Mouse (Mus musculus) heart, postnatal 0 days (tissue): Measurements from ENCODE around the gene Spats2l. TPM values are rescaled to one million over a fixed set of nuclear protein-coding genes. Genes with fewer than 3 reads are reported as not detected.

ENCODE experiments used
- ATAC-seq: fragments of 200-750 bp; cut with Nextera tagmentation; 2 replicates; pipeline ENCODE4 v1.8.0; 2017; ENCODE audit warnings: low read depth, moderate number of reproducible peaks, moderate library complexity; ENCODE audit not compliant: insufficient read depth
- DNase-seq: peaks from one replicate; pipeline ENCODE4 v3.0.0-alpha.2; 2016; ENCODE audit warnings: low spot score
- H3K27ac ChIP-seq: fragments of 300-500 bp; sonication (generic); 2 replicates; pipeline ENCODE4 v1.5.1; 2014; ENCODE audit warnings: low read depth, mild to moderate bottlenecking
- H3K27me3 ChIP-seq: fragments of 300-500 bp; sonication (generic); 2 replicates; pipeline ENCODE4 v1.6.1; 2014; ENCODE audit warnings: low read length, mixed read lengths; ENCODE audit not compliant: control insufficient read depth, insufficient read depth
- H3K36me3 ChIP-seq: fragments of 300-500 bp; sonication (generic); replicated peaks from 2 replicates; pipeline ENCODE4 v1.6.1; 2014; ENCODE audit warnings: low read length, mixed read lengths; ENCODE audit not compliant: control insufficient read depth, insufficient read depth
- H3K4me1 ChIP-seq: fragments of 300-500 bp; sonication (generic); 2 replicates; pipeline ENCODE4 v1.6.1; 2014; ENCODE audit warnings: antibody characterized with exemption; ENCODE audit not compliant: control insufficient read depth, insufficient read depth
- H3K4me2 ChIP-seq: fragments of 300-500 bp; sonication (generic); 2 replicates; pipeline ENCODE4 v1.6.1; 2014; ENCODE audit warnings: low read depth, mild to moderate bottlenecking, low read length, moderate library complexity
- H3K4me3 ChIP-seq: fragments of 300-500 bp; sonication (generic); 2 replicates; pipeline ENCODE4 v1.5.1; 2014; ENCODE audit warnings: low read depth, low read length
- H3K9ac ChIP-seq: fragments of 300-500 bp; sonication (generic); replicated peaks from 2 replicates; pipeline ENCODE4 v1.6.1; 2014; ENCODE audit warnings: low read depth, low read length, mixed read lengths
- H3K9me3 ChIP-seq: fragments of 300-500 bp; sonication (generic); replicated peaks from 2 replicates; pipeline ENCODE4 v1.6.1; 2016; ENCODE audit warnings: low read length; ENCODE audit not compliant: control insufficient read depth
- CTCF ChIP-seq: IDR thresholded peaks from 2 replicates; pipeline ENCODE4 v1.5.1; 2016; ENCODE audit warnings: antibody characterized with exemption, control low read depth, low read depth
- EP300 ChIP-seq: IDR thresholded peaks from 2 replicates; pipeline ENCODE4 v1.6.1; 2016; ENCODE audit warnings: antibody characterized with exemption, low read depth
- WGBS: fragments of 180-500 bp; shearing (Covaris S2); extraction: QIAGEN DNeasy Blood & Tissue Kit; methylation state at CpG from one replicate; pipeline ENCODE4 v1.1.7; 2014; 5-methylcytosine and 5-hydroxymethylcytosine counted together
- polyA plus RNA-seq: library from polyadenylated mRNA; unstranded; fragments of >200 nt; fragmentation: Nextera tagmentation; extraction: Ambion mirVana; gene quantifications from 2 replicates; pipeline ENCODE4 v1.2.1, GENCODE M21; 2015
- total RNA-seq: library from RNA; depleted of rRNA; stranded (reverse); fragments of >200 nt; gene quantifications from 2 replicates; pipeline ENCODE4 v1.2.3, GENCODE M21; 2014; ENCODE audit warnings: low replicate concordance

Spats2l gene
- total and polyA plus RNA-seq, 2 experiments from 2014 or later = 12.5 to 48.7 TPM

DNA sequence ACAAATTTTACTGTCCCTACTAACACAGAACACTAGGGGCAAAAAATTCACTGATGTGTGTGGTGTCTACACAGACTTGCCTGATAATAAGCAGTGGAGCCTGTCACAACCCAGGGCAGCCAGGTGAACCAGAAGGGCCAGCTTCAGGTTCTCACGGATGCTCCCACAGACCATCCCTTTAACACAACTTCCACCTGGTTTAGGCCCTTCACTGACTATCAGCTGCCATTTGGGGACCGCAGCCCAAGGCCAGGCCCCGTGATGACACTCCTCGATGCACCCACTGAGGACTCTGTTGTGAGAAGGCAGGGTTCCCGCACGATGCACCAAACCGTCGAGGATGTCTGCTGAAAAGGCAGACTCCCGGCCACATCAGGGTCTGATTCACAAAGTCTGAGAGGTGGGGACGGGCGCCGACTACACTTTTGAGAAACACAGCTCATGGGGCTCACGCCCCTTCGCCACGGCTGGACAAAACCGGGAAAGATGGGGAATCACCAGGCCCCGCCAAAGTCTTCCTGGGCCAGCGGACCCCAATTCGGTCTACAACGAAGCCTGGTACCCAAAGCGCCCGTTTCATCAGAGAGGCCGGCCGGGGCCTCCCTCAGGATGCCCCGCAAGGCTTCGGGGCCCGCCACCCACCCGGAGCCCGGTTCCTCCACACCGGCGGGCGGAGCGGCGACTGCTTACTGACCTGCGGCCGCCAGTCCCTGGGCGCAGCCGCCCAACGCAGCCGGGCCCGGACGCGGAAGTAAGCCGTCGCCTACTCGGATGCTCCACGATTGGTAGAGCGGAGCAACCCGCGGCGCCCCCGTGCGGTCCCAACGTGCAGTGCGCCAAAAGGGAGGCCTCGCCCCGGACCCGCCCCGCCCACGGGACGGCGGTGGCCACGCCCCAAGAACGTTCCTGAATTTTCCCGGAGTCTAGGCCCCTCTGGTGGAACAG lies 195.6 kb downstream of the Spats2l start:
- Histone ChIP-seq H3K9me3 (no peaks in the 10 kb centered on the region), H3K36me3 (peaks cover 16% of the 10 kb centered on the region), H3K4me1 (0 out of 2 replicates have a peak, but pooled peaks cover 6% of the 10 kb centered on the region), H3K4me2 (peak overlapping the region; percentile 73), H3K27me3 (no peaks in the 10 kb centered on the region), H3K27ac (peak overlapping the region; percentile 85), H3K9ac (peak overlapping the region; percentile 88), H3K4me3 (peak overlapping the region; percentile 83)
- ATAC-seq (peak; percentile 97), DNase-seq (peak; percentile 83)
- WGBS = 1% methylated on average over 64 of the region's 65 CpGs
- TF ChIP-seq EP300 (peak; percentile 75), CTCF (peak; percentile 80)

DNA sequence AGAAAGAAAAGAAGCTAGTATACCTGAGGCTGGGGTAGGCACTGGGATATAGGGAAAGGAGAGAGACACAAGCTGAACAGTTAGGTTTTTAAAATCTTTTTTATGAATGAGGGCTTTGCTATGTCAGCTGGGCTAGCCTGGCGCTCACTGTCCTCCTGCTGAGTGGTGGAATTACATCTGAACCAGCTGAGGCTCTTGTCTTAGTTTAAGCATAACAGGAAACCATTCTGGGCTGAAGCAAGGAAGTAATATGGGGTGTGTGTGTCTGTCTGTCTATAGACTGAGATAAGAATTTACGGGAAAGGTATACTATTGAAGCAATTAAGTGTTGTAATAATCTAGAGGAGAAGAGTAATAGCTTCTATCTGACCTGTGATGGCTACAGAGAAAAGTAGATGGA lies 197.6 kb downstream of the Spats2l start:
- Histone ChIP-seq H3K27me3 (no peaks in the 10 kb centered on the region), H3K4me3 (no peak overlapping the region), H3K9me3 (no peaks in the 10 kb centered on the region), H3K4me1 (0 out of 2 replicates have a peak, but pooled peaks cover 6% of the 10 kb centered on the region), H3K27ac (no peak overlapping the region), H3K36me3 (peaks cover 4% of the 10 kb centered on the region), H3K9ac (no peak overlapping the region), H3K4me2 (no peak overlapping the region)
- DNase-seq (no peak), ATAC-seq (no peak)
- WGBS = 60% methylated on average over 2 of the region's 2 CpGs
- TF ChIP-seq CTCF (no peak), EP300 (no peak)

DNA sequence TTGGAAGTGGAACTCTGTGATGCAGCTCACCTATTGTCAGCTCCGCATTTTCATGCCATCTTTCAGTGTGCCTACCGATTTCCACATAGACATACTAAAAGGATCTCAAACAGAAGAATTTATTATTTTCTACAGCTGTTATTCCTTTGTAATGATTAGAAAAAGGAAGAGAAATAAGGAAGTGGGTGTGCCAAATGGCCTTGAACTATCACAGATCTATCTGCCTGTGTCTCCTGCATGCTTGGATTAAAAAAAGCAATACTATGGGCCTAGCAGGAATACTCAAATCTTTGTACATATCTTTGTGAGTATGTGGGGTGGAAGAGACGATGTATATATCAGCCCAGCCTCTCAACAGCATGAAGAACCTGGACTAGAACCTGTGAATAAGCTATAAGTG lies 202.9 kb downstream of the Spats2l start:
- no peak for TF ChIP-seq EP300
- TF ChIP-seq CTCF = no peak
- Histone ChIP-seq H3K4me1 (no peaks in the 10 kb centered on the region), H3K4me2 (no peak overlapping the region), H3K9me3 (no peaks in the 10 kb centered on the region), H3K4me3 (no peak overlapping the region), H3K27ac (no peak overlapping the region), H3K36me3 (no peaks in the 10 kb centered on the region), H3K27me3 (no peaks in the 10 kb centered on the region), H3K9ac (no peak overlapping the region)
- DNase-seq (no peak), ATAC-seq (no peak)
- WGBS = 82% methylated on average over 3 of the region's 3 CpGs

DNA sequence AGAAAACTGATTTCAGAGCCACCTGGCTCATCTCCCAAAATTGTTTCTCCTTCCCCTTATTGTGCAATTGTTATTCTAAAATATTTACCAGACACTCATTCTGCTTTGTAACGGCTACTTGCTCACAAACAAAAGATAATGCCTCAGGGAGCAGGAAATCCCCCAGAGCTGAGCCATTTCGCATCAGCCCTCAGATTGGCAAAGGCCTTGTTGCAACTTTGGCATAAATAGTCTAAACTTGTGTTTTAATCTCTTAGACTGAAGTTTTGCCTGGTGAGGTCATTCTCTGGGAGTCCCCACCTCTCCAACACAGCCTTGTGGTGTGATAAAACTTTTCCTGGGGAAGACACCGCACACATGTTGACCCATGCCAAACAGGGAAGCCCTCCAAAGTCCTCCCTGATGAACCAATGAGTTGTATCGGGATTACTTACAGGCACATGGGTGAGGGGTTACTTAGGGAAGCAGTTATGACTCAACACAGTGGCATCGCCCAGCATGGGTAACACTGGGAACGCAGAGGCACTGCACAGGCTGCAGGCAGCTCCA lies 215.2 kb downstream of the Spats2l start:
- no peaks in the 10 kb centered on the region for H3K4me1 ChIP-seq
- no peak overlapping the region for H3K4me2 ChIP-seq
- ATAC-seq = peak; percentile 63
- H3K36me3 ChIP-seq = no peaks in the 10 kb centered on the region
- DNase-seq = no peak
- H3K27me3 ChIP-seq = no peaks in the 10 kb centered on the region
- TF ChIP-seq EP300 (no peak), CTCF (no peak)
- H3K9ac ChIP-seq = no peak overlapping the region
- H3K4me3 ChIP-seq = no peak overlapping the region
- 40% methylated on average over 6 of the region's 6 CpGs for WGBS
- no peaks in the 10 kb centered on the region for H3K9me3 ChIP-seq
- peak overlapping the region; percentile 31; the same call in 1 of the 2 replicates for H3K27ac ChIP-seq

DNA sequence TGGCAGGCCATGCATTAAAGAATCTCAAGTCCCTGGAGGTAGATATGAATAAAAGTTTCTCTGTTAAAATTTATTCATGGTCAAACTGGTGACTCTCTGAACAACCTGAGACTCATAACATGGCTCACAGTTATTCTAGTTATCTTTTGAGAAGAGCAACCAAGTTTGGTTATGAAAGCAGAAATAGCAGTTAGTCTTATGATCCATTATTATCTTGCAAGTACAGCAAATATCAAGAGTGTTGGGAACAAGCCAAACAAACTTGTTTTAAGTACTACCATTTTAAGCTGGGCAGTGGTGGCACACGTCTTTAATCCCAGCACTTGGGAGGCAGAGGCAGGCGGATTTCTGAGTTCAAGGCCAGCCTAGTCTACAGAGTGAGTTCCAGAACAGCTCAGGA lies 217.3 kb downstream of the Spats2l start:
- TF ChIP-seq CTCF (no peak), EP300 (no peak)
- H3K27ac ChIP-seq = no peak overlapping the region
- no peak overlapping the region for H3K9ac ChIP-seq
- no peaks in the 10 kb centered on the region for H3K9me3 ChIP-seq
- no peak overlapping the region for H3K4me3 ChIP-seq
- no peak for ATAC-seq
- DNase-seq = no peak
- no peak overlapping the region for H3K4me2 ChIP-seq
- H3K27me3 ChIP-seq = no peaks in the 10 kb centered on the region
- WGBS = 36% methylated on average over 2 of the region's 2 CpGs
- no peaks in the 10 kb centered on the region for H3K36me3 ChIP-seq
- 0 out of 2 replicates have a peak, but pooled peaks cover under 1% of the 10 kb centered on the region for H3K4me1 ChIP-seq
